Mouse (Mus musculus): ENCODE results near the gene Nat8f1.
"Not testable (repeated sequence)": the region's sequence is repeated elsewhere in the genome, so short reads cannot be mapped to it uniquely, and the experiment has no call there.

The Nat8f1 gene

GRCm38 (mm10) chr6:85906911-85907351, 8.6 kb downstream of the Nat8f1 start:
- DNase-seq (ENCODE audit: low spot score) = peak; percentile 81

DNA sequence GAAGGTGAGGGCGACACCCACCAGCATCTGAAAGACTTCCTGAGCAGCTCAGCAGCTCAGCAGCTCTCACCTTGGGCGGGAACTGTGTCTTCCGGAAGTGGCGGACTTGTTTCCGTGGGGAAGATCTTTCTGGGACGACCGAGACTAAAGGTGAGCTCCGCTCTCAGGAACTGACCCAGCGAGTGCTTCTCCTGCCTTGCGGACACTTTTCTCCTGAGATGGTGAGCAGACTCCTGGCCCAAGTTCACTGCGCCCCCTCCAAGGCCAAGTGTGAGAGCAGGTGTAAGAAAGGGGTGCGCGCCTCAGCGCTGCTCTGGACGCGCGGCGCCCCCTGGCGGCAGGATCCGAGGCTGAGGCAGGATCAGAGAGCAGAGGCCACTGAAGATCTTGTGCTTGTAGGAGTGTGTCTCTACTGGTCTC, 10.8 kb downstream of the Nat8f1 start, which contains the start of gene Nat8f4:
TSS of gene Nat8f4 (minus strand) at position 243 of the 420 bp plus-strand sequence.
- peak; percentile 87 for DNase-seq (ENCODE audit: low spot score)

- DNase-seq (ENCODE audit: low spot score) = no peak
Measured at GRCm38 (mm10) chr6:85902303-85902702, 13.2 kb downstream of the Nat8f1 start.

- DNase-seq (ENCODE audit: low spot score) = not testable (repeated sequence)
Measured at GRCm38 (mm10) chr6:85898596-85899475, 16.7 kb downstream of the Nat8f1 start.

DNA sequence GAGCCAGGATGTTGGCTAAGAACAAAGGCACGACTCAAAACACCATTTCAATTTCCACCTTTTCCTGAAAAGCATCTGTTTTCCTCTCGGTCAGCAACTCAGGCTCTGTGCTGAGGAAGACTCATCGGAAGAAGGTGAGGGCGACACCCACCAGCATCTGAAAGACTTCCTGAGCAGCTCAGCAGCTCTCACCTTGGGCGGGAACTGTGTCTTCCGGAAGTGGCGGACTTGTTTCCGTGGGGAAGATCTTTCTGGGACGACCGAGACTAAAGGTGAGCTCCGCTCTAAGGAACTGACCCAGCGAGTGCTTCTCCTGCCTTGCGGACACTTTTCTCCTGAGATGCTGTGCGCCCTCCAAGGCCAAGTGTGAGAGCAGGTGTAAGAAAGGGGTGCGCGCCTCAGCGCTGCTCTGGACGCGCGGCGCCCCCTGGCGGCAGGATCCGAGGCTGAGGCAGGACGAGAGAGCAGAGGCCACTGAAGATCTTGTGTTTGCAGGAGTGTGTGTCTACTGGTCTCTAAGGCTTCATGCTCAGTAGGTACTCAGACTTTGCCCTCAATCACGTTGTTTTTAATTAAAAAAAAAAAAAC, 20.3 kb downstream of the Nat8f1 start:
- peak; percentile 20 for DNase-seq (ENCODE audit: low spot score)

DNA sequence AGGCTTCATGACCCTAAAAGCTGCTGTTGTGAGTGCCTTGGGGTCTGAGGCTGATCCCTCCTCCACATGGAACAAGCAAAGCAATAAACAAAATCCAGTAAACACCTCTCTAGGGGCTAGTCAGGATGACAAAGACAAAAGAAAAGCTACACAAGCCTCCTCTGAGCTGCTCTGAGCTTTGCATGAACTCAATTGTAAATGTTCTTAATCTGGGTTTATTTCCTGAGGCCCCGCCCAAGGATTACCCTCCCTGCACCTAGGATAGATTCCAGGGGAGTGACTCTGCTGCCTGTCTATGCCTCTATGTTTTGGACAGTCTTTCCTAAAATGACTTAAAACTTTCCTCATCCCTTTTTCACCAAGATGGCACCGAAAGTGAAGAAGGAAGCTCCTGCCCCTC, 26.5 kb downstream of the Nat8f1 start:
- DNase-seq (ENCODE audit: low spot score) = no peak

GRCm38 (mm10) chr6:85884311-85884710, 31.2 kb downstream of the Nat8f1 start:
- DNase-seq (ENCODE audit: low spot score) = no peak

- DNase-seq (ENCODE audit: low spot score) = not testable (repeated sequence)
Measured at GRCm38 (mm10) chr6:85883246-85883645, 32.2 kb downstream of the Nat8f1 start.

DNA sequence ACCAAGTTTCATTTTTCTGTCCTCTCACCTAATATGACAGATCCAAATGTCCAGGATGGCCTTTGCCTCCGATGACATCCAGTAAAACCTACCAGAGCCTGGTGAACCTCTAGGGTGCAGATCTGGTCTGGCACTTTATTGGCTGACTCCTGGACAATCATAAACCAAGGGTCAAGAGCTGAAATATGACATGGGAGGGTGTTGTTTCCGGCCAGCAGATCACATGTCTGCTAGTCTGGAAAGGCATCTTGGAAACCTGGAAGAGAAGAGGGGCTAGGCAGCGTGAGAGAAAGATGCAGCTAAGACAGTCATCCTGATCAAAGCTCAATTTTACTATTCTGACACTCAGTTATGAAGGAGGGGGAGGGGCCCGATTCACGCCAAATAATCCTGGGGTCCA, 46.5 kb downstream of the Nat8f1 start, which contains the start of gene Nat8f2:
TSS of gene Nat8f2 (minus strand) at position 153 of the 400 bp plus-strand sequence.
- DNase-seq (ENCODE audit: low spot score) = not testable (repeated sequence)

GRCm38 (mm10) chr6:85867726-85868690, 47.5 kb downstream of the Nat8f1 start:
- DNase-seq (ENCODE audit: low spot score) = no peak

DNA sequence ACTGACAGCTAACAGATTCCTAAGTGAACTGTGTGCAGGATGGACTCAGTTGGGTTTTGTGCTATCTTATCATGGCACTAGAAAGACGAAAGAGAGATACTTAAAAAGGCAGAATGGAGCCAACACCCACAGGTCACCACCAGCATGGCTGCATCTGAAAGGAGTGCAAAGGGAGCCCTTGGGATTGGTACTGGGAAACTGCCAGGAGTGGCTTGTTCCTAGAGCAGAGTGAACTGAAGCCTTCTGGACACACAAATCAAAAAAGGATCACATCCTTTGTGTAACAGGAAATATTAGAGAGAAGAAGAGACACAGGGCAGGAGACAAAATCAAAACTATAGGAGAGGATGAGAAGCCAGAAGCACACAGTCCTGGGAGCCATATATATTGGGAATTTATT, 48.5 kb downstream of the Nat8f1 start:
- DNase-seq (ENCODE audit: low spot score) = not testable (repeated sequence)

- not testable (repeated sequence) for DNase-seq (ENCODE audit: low spot score)
Measured at GRCm38 (mm10) chr6:85866166-85866565, 49.3 kb downstream of the Nat8f1 start.

- DNase-seq (ENCODE audit: low spot score) = peak; percentile 36
Measured at GRCm38 (mm10) chr6:85864900-85865639, 50.4 kb downstream of the Nat8f1 start.

- no peak for DNase-seq (ENCODE audit: low spot score)
Measured at GRCm38 (mm10) chr6:85863840-85864239, 51.6 kb downstream of the Nat8f1 start.

DNA sequence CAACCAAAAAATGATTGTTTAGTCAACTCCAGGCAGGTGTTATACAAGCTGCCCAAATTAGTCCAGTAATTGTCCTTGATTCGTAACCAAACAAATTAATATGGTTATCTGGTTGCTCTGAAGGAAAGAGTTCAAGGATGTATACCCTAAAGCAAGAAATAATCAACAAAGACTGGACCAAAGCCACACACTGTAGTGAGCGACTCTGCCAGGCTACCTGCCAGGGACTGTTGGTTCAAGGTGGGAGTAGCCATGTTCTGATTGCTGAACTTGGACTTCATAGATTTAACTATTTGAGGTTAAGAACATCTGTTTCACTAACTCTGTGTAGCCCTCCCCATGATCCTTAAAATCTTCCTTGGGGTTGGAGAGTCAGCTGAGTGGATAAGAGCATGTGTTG, 52.4 kb downstream of the Nat8f1 start:
- DNase-seq (ENCODE audit: low spot score) = no peak

DNA sequence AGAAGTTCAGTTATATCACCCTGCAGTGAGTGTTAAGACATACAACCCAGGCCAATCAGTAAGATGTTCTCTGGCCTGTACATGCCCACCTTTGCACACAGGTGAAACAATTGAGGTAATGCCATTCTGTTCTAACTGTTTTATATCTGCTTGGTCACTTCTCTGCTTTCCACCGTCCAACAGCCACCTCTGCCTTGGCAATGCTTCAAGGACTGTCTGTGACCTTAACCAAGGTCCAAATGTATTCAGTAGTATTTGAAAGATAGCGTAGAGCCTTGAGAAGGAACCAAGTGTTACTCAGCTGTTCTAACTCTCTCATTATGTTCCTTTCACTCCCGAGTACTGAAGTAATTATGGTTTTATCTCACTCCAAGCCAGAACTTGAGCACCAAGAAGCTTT, 52.9 kb downstream of the Nat8f1 start:
- no peak for DNase-seq (ENCODE audit: low spot score)

DNA sequence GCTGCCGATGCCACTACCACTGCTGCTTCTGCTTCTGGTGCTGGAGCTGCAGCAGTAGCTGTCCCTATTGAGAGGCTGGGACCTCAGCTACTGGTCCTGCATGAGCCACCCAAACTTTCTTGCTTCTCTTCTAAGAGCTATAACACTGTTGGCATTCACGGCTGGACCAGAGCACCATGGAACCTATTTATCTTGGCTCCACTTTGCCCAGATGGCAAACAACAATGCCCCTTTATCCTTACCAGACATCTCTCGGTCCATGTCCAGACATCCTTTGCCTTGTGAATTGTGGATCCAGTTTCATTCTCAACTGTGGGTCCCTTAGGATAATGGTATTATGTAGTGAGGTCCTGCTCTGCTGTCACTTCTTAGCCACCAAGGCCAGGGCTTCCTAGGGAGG, 54.2 kb downstream of the Nat8f1 start:
- DNase-seq (ENCODE audit: low spot score) = no peak

All from layer of hippocampus, adult 11-12 months (tissue).